Mouse (Mus musculus): Measurements from ENCODE around the gene Ddx39b. TPM values are rescaled to one million over a fixed set of nuclear protein-coding genes. Genes with fewer than 3 reads are reported as not detected.

The Ddx39b gene
- polyA plus RNA-seq, 1 experiment, result 245 TPM

DNA sequence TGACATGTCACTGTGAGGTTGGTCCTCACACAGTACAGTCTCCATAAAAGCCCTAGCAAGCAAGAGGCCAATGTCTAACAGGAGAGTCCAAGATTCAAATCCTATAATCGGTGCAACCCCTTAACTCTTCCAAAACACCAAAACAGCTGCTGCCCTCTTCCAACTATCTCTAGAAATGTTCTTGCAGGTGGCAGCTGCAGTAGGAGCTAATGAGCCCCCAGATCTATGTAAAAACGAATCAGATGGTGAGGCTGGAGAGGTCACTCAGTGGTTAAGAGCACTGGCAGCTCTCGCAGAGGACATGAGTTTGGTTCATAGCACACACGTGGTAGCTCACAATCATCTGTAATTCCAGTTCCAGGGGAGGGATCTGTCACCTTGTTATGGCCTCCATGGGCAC, 14.2 kb downstream of the Ddx39b start:
- Histone ChIP-seq H3K9ac (ENCODE audit: low read depth, poor library complexity, severe bottlenecking) (no peak overlapping the region), H3K4me3 (ENCODE audit: low read depth, low read length) (no peak overlapping the region), H3K27ac (ENCODE audit: insufficient read depth, low read length) (no peak overlapping the region), H3K27me3 (ENCODE audit: control insufficient read depth, insufficient read depth, low read length, poor library complexity, severe bottlenecking) (no peaks in the 10 kb centered on the region), H3K4me1 (ENCODE audit: control insufficient read depth, insufficient read depth, low read length) (no peaks in the 10 kb centered on the region), H3K9me3 (replicated peaks; ENCODE audit: control insufficient read depth, insufficient read depth, low read length, poor library complexity, severe bottlenecking) (no peaks in the 10 kb centered on the region), H3K36me3 (ENCODE audit: control insufficient read depth, insufficient read depth, low read length, poor library complexity, severe bottlenecking) (peaks cover 23% of the 10 kb centered on the region)
- TF ChIP-seq POLR2A (IDR thresholded peaks at IDR 0.05; ENCODE audit: insufficient read depth, low read length) (no peak), EP300 (IDR thresholded peaks at IDR 0.05; ENCODE audit: insufficient read depth, low read depth, low read length) (no peak), CTCF (IDR thresholded peaks at IDR 0.05; ENCODE audit: low read depth, low read length) (no peak)

GRCm38 (mm10) chr17:35257378-35257777, 15.8 kb downstream of the Ddx39b start:
- TF ChIP-seq POLR2A (IDR thresholded peaks at IDR 0.05; ENCODE audit: insufficient read depth, low read length), result no peak
- no peak for TF ChIP-seq EP300 (IDR thresholded peaks at IDR 0.05; ENCODE audit: insufficient read depth, low read depth, low read length)
- no peak for TF ChIP-seq CTCF (IDR thresholded peaks at IDR 0.05; ENCODE audit: low read depth, low read length)
- Histone ChIP-seq H3K4me1 (ENCODE audit: control insufficient read depth, insufficient read depth, low read length) (no peaks in the 10 kb centered on the region), H3K27ac (ENCODE audit: insufficient read depth, low read length) (no peak overlapping the region), H3K4me3 (ENCODE audit: low read depth, low read length) (no peak overlapping the region), H3K36me3 (ENCODE audit: control insufficient read depth, insufficient read depth, low read length, poor library complexity, severe bottlenecking) (peaks cover 9% of the 10 kb centered on the region), H3K9ac (ENCODE audit: low read depth, poor library complexity, severe bottlenecking) (no peak overlapping the region), H3K9me3 (replicated peaks; ENCODE audit: control insufficient read depth, insufficient read depth, low read length, poor library complexity, severe bottlenecking) (no peaks in the 10 kb centered on the region), H3K27me3 (ENCODE audit: control insufficient read depth, insufficient read depth, low read length, poor library complexity, severe bottlenecking) (no peaks in the 10 kb centered on the region)

DNA sequence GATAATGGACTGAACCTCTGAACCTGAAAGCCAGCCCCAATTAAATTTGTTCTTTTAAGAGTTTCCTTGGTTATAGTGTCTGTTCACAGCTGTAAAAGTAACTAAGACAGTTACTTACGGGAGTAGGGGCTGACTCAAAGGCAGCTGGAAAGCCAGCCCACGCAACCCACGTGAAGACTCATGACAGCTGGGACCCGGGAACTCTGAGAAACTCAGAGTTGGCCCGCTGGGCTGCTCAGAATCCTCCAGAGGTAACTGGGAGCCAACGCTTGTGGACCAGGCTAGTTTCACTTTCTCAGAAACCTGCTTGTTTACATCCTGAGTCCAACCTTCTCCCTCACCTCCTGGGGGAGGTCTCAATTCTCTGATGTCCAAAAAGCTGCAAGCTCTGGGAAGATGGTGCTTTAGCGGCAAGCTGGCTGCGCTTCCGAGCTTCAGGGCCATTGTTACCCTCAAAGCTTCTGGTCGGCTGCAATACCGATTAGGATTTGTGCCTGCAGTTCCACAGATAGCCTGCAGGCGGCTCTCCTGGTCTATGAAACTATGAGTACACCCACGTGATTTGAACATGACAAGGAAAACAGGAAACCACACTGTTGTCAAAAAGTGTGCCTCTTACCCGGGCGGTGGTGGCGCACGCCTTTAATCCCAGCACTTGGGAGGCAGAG, 16.4 kb downstream of the Ddx39b start:
- Histone ChIP-seq H3K4me1 (ENCODE audit: control insufficient read depth, insufficient read depth, low read length) (no peaks in the 10 kb centered on the region), H3K9me3 (replicated peaks; ENCODE audit: control insufficient read depth, insufficient read depth, low read length, poor library complexity, severe bottlenecking) (no peaks in the 10 kb centered on the region), H3K27me3 (ENCODE audit: control insufficient read depth, insufficient read depth, low read length, poor library complexity, severe bottlenecking) (no peaks in the 10 kb centered on the region), H3K4me3 (ENCODE audit: low read depth, low read length) (no peak overlapping the region), H3K9ac (ENCODE audit: low read depth, poor library complexity, severe bottlenecking) (no peak overlapping the region), H3K36me3 (ENCODE audit: control insufficient read depth, insufficient read depth, low read length, poor library complexity, severe bottlenecking) (peaks cover 3% of the 10 kb centered on the region; the same call in 1 of the 2 replicates), H3K27ac (ENCODE audit: insufficient read depth, low read length) (no peak overlapping the region)
- TF ChIP-seq CTCF (IDR thresholded peaks at IDR 0.05; ENCODE audit: low read depth, low read length), result peak; percentile 66
- TF ChIP-seq POLR2A (IDR thresholded peaks at IDR 0.05; ENCODE audit: insufficient read depth, low read length), result no peak

GRCm38 (mm10) chr17:35258492-35259478, 17.2 kb downstream of the Ddx39b start:
- H3K36me3 ChIP-seq (ENCODE audit: control insufficient read depth, insufficient read depth, low read length, poor library complexity, severe bottlenecking), result no peaks in the 10 kb centered on the region
- no peak overlapping the region for H3K27ac ChIP-seq (ENCODE audit: insufficient read depth, low read length)
- no peak overlapping the region for H3K4me3 ChIP-seq (ENCODE audit: low read depth, low read length)
- H3K9me3 ChIP-seq (replicated peaks; ENCODE audit: control insufficient read depth, insufficient read depth, low read length, poor library complexity, severe bottlenecking), result no peaks in the 10 kb centered on the region
- H3K4me1 ChIP-seq (ENCODE audit: control insufficient read depth, insufficient read depth, low read length), result no peaks in the 10 kb centered on the region
- H3K27me3 ChIP-seq (ENCODE audit: control insufficient read depth, insufficient read depth, low read length, poor library complexity, severe bottlenecking), result peaks cover 6% of the 10 kb centered on the region; the same call in 1 of the 2 replicates
- H3K9ac ChIP-seq (ENCODE audit: low read depth, poor library complexity, severe bottlenecking), result no peak overlapping the region
- TF ChIP-seq EP300 (IDR thresholded peaks at IDR 0.05; ENCODE audit: insufficient read depth, low read depth, low read length), result no peak
- no peak for TF ChIP-seq CTCF (IDR thresholded peaks at IDR 0.05; ENCODE audit: low read depth, low read length)
- TF ChIP-seq POLR2A (IDR thresholded peaks at IDR 0.05; ENCODE audit: insufficient read depth, low read length), result no peak

DNA sequence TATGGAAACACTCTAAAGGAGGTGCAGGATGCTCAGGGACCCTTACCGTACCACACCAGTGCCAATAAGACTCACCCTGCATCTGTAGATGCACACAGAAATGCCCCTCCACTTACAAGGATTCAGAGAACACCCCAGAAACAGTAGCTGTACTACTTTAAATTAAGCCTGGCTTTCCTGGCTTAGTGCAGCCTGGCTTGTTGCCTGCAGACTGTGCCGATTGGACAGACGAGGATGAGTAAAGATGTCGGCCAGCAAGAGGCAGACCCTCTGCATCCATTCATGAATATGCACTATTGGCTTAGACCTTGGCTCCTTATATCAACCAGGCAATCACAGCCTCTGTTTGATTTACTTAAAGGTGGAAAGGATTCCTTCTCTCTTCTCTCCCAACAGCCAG, 18.1 kb downstream of the Ddx39b start:
- Histone ChIP-seq H3K9ac (ENCODE audit: low read depth, poor library complexity, severe bottlenecking) (no peak overlapping the region), H3K27me3 (ENCODE audit: control insufficient read depth, insufficient read depth, low read length, poor library complexity, severe bottlenecking) (peaks cover 6% of the 10 kb centered on the region; the same call in 1 of the 2 replicates), H3K9me3 (replicated peaks; ENCODE audit: control insufficient read depth, insufficient read depth, low read length, poor library complexity, severe bottlenecking) (no peaks in the 10 kb centered on the region), H3K4me1 (ENCODE audit: control insufficient read depth, insufficient read depth, low read length) (no peaks in the 10 kb centered on the region), H3K27ac (ENCODE audit: insufficient read depth, low read length) (no peak overlapping the region), H3K36me3 (ENCODE audit: control insufficient read depth, insufficient read depth, low read length, poor library complexity, severe bottlenecking) (no peaks in the 10 kb centered on the region), H3K4me3 (ENCODE audit: low read depth, low read length) (no peak overlapping the region)
- TF ChIP-seq POLR2A (IDR thresholded peaks at IDR 0.05; ENCODE audit: insufficient read depth, low read length) (no peak), CTCF (IDR thresholded peaks at IDR 0.05; ENCODE audit: low read depth, low read length) (no peak), EP300 (IDR thresholded peaks at IDR 0.05; ENCODE audit: insufficient read depth, low read depth, low read length) (no peak)
